Mouse (Mus musculus) E14TG2a.4 (cell line): ENCODE measurements around the gene Fam174a.

ENCODE experiments used
- H3K27me3 ChIP-seq: 2 replicates; pipeline ENCODE4 v1.6.1; 2014; ENCODE audit warnings: low read length, control low read depth; ENCODE audit not compliant: insufficient read depth
- H3K36me3 ChIP-seq: 2 replicates; pipeline ENCODE4 v1.6.1; 2014; ENCODE audit warnings: low read length, control low read depth; ENCODE audit not compliant: insufficient read depth
- H3K4me1 ChIP-seq: replicated peaks from 2 replicates; pipeline ENCODE4 v1.6.1; 2014; ENCODE audit warnings: low read depth, low read length, control low read depth
- H3K4me3 ChIP-seq: replicated peaks from 2 replicates; pipeline ENCODE4 v1.5.1; 2014; ENCODE audit warnings: mild to moderate bottlenecking, low read length
- H3K9me3 ChIP-seq: 2 replicates; pipeline ENCODE4 v1.6.1; 2014; ENCODE audit warnings: low read length, control low read depth
- CTCF ChIP-seq: conservative IDR thresholded peaks from 2 replicates; pipeline ENCODE4 v1.5.1; 2014; ENCODE audit warnings: low read length
- NANOG ChIP-seq: IDR thresholded peaks from 2 replicates; pipeline ENCODE4 v1.6.1; 2014; ENCODE audit warnings: borderline replicate concordance, low read length, mixed read lengths
- POU5F1 ChIP-seq: IDR thresholded peaks from 2 replicates; pipeline ENCODE4 v1.6.1; 2014; ENCODE audit warnings: low read length, borderline replicate concordance

The Fam174a gene

GRCm38 (mm10) chr1:95366616-95367373 lies 53.4 kb downstream of the Fam174a start:
- TF ChIP-seq CTCF = no peak
- no peak for TF ChIP-seq POU5F1
- TF ChIP-seq NANOG = no peak
- H3K4me3 ChIP-seq = no peak overlapping the region

GRCm38 (mm10) chr1:95367748-95368147 lies 54.3 kb downstream of the Fam174a start:
- no peaks in the 10 kb centered on the region for H3K4me1 ChIP-seq
- TF ChIP-seq CTCF = no peak
- no peak for TF ChIP-seq NANOG
- no peak for TF ChIP-seq POU5F1
- no peaks in the 10 kb centered on the region for H3K36me3 ChIP-seq
- H3K4me3 ChIP-seq = no peak overlapping the region
- H3K27me3 ChIP-seq = no peaks in the 10 kb centered on the region
- H3K9me3 ChIP-seq = no peaks in the 10 kb centered on the region

More at GRCm38 (mm10) chr1:95366616-95367373, 53.4 kb downstream of the Fam174a start:
- Histone ChIP-seq H3K36me3 (no peaks in the 10 kb centered on the region), H3K9me3 (no peaks in the 10 kb centered on the region), H3K4me1 (no peaks in the 10 kb centered on the region), H3K27me3 (no peaks in the 10 kb centered on the region)

GRCm38 (mm10) chr1:95375443-95375842 lies 62.0 kb downstream of the Fam174a start:
- H3K9me3 ChIP-seq = no peaks in the 10 kb centered on the region
- H3K4me3 ChIP-seq = no peak overlapping the region
- no peaks in the 10 kb centered on the region for H3K4me1 ChIP-seq
- no peaks in the 10 kb centered on the region for H3K27me3 ChIP-seq
- H3K36me3 ChIP-seq = no peaks in the 10 kb centered on the region
- TF ChIP-seq CTCF (no peak), POU5F1 (no peak), NANOG (no peak)

- H3K9me3 ChIP-seq = no peaks in the 10 kb centered on the region
- H3K4me3 ChIP-seq = no peak overlapping the region
- no peaks in the 10 kb centered on the region for H3K27me3 ChIP-seq
- H3K36me3 ChIP-seq = no peaks in the 10 kb centered on the region
- no peak for TF ChIP-seq CTCF
- TF ChIP-seq POU5F1 = no peak
- no peak for TF ChIP-seq NANOG
- H3K4me1 ChIP-seq = no peaks in the 10 kb centered on the region
Measured at GRCm38 (mm10) chr1:95381028-95381427, 67.6 kb downstream of the Fam174a start.
